8 mouse cellular contexts compared by ENCODE assay signal in genomic region chr12:86859924-86860790, GRCm38 (mm10). TPM values are rescaled to one million over a fixed set of nuclear protein-coding genes. Genes with fewer than 3 reads are reported as not detected.
A peak's percentile ranks its signal among the peaks of the same experiment; 100 is the strongest.
DNase-seq lines count a peak whose midpoint lies in the region; ATAC-seq and TF ChIP-seq lines count a peak whose summit lies in the region.

No protein-coding gene starts in this region.

- H3K4me2 ChIP-seq in forebrain, embryonic 14.5 days (ENCODE audit: low read length), result no peak overlapping the region

- peak; percentile 33; the same call in 1 of the 2 replicates for ATAC-seq in forebrain, embryonic 14.5 days

- no peaks in the 10 kb centered on the region for H3K9me3 ChIP-seq in forebrain, embryonic 14.5 days (replicated peaks; ENCODE audit: control insufficient read depth, low read length)
- no peaks in the 10 kb centered on the region for H3K9me3 ChIP-seq in limb, embryonic 10.5 days (replicated peaks)

- no peak for TF ChIP-seq CTCF in kidney, adult 2 months (conservative IDR thresholded peaks at IDR 0.05; ENCODE audit: insufficient read depth, insufficient read length, low read depth, low read length)

- H3K36me3 ChIP-seq in kidney, adult 2 months (ENCODE audit: control insufficient read depth, insufficient read depth, low read length), result no peaks in the 10 kb centered on the region
- no peaks in the 10 kb centered on the region for H3K36me3 ChIP-seq in forebrain, embryonic 14.5 days (ENCODE audit: control insufficient read depth, insufficient read depth, low read length)
- no peaks in the 10 kb centered on the region for H3K36me3 ChIP-seq in limb, embryonic 10.5 days

- H3K4me3 ChIP-seq in kidney, adult 2 months (ENCODE audit: insufficient read depth, low read depth, low read length), result no peak overlapping the region
- H3K4me3 ChIP-seq in forebrain, embryonic 14.5 days (ENCODE audit: low read depth, low read length), result no peak overlapping the region
- H3K4me3 ChIP-seq in limb, embryonic 10.5 days, result no peak overlapping the region

- WGBS in kidney, adult 2 months, result 38% methylated on average over 10 of the region's 10 CpGs
- WGBS in forebrain, embryonic 14.5 days, result 54% methylated on average over 10 of the region's 10 CpGs
- 61% methylated on average over 10 of the region's 10 CpGs for WGBS in limb, embryonic 10.5 days

- DNase-seq in kidney, adult 2 months, result no peak
- DNase-seq in kidney, postnatal 10 days, result no peak
- DNase-seq in Muller cell, postnatal 12 days (ENCODE audit: inconsistent ontology term), result peak; percentile 70
- peak; percentile 63 for DNase-seq in forebrain, embryonic 14.5 days (ENCODE audit: low spot score)
- DNase-seq in limb, embryonic 10.5 days (ENCODE audit: low spot score), result no peak
- DNase-seq in right cerebral cortex, adult 2 months (ENCODE audit: low spot score in 2 of 2), result peak; percentile 52 to 61
- no peak for DNase-seq in embryo, embryonic 11 days
- no peak for DNase-seq in ovary, postnatal 36 days (ENCODE audit: low spot score)

- peak overlapping the region; percentile 25 for H3K9ac ChIP-seq in forebrain, embryonic 14.5 days (ENCODE audit: low read length)

- TF ChIP-seq POLR2A in kidney, adult 2 months (IDR thresholded peaks at IDR 0.05; ENCODE audit: low read depth, low read length), result no peak

- peak overlapping the region; percentile 58 for H3K27ac ChIP-seq in kidney, adult 2 months (ENCODE audit: insufficient read depth, low read depth, low read length)
- H3K27ac ChIP-seq in forebrain, embryonic 14.5 days (ENCODE audit: low read depth, low read length), result peak overlapping the region; percentile 74
- peak overlapping the region; percentile 27 for H3K27ac ChIP-seq in limb, embryonic 10.5 days

- H3K4me1 ChIP-seq in kidney, adult 2 months (ENCODE audit: control insufficient read depth, insufficient read depth, low read length), result peaks cover 28% of the 10 kb centered on the region
- H3K4me1 ChIP-seq in forebrain, embryonic 14.5 days (ENCODE audit: control insufficient read depth, insufficient read depth, low read length), result peaks cover 17% of the 10 kb centered on the region
- H3K4me1 ChIP-seq in limb, embryonic 10.5 days, result peaks cover 35% of the 10 kb centered on the region

- H3K27me3 ChIP-seq in kidney, adult 2 months (replicated peaks; ENCODE audit: control insufficient read depth, insufficient read depth, low read length), result no peaks in the 10 kb centered on the region
- H3K27me3 ChIP-seq in forebrain, embryonic 14.5 days (replicated peaks; ENCODE audit: control insufficient read depth, insufficient read depth, low read length), result no peaks in the 10 kb centered on the region
- H3K27me3 ChIP-seq in limb, embryonic 10.5 days (ENCODE audit: low read depth, poor library complexity, severe bottlenecking), result no peaks in the 10 kb centered on the region

RNA-seq across cellular contexts. Expression of gene Irf2bpl, which starts 24.4 kb away (rescaled TPM):
- 22.0 and 27.8 TPM in 2 replicates for polyA plus RNA-seq in kidney, adult 2 months (2012; rRNA removed)
- 41.4 and 56.5 TPM in 2 replicates for polyA plus RNA-seq in forebrain, embryonic 14.5 days (2014; fragmentation: Nextera tagmentation; extraction: Ambion mirVana)
- polyA plus RNA-seq in limb, embryonic 10.5 days (2016; fragmentation: Nextera tagmentation; extraction: Ambion mirVana), result 11.9 and 22.6 TPM in 2 replicates

Comparison
In these comparisons a context has a peak if more than half of its experiments do, and no peak if none do; other contexts are left out.
1. DNase-seq: peak in Muller cell, postnatal 12 days (single experiment), forebrain, embryonic 14.5 days (single experiment) and right cerebral cortex, adult 2 months (2 of 2); none in kidney, adult 2 months (single experiment), kidney, postnatal 10 days (single experiment), limb, embryonic 10.5 days (single experiment), embryo, embryonic 11 days (single experiment) and ovary, postnatal 36 days (single experiment).
2. Peak in every context shown above with its lines, with median percentiles within 50 percentile points of each other: H3K27ac ChIP-seq.